Mouse (Mus musculus) liver, embryonic 14.5 days (tissue): ENCODE data around the gene Txlng.

ENCODE experiments used
- CTCF ChIP-seq: IDR thresholded peaks from 2 replicates; pipeline ENCODE4 v1.5.1; 2016; ENCODE audit warnings: antibody characterized with exemption, low read depth, control low read depth
- EP300 ChIP-seq: IDR thresholded peaks from 2 replicates; pipeline ENCODE4 v1.6.1; 2016; ENCODE audit warnings: antibody characterized with exemption, low read depth

DNA sequence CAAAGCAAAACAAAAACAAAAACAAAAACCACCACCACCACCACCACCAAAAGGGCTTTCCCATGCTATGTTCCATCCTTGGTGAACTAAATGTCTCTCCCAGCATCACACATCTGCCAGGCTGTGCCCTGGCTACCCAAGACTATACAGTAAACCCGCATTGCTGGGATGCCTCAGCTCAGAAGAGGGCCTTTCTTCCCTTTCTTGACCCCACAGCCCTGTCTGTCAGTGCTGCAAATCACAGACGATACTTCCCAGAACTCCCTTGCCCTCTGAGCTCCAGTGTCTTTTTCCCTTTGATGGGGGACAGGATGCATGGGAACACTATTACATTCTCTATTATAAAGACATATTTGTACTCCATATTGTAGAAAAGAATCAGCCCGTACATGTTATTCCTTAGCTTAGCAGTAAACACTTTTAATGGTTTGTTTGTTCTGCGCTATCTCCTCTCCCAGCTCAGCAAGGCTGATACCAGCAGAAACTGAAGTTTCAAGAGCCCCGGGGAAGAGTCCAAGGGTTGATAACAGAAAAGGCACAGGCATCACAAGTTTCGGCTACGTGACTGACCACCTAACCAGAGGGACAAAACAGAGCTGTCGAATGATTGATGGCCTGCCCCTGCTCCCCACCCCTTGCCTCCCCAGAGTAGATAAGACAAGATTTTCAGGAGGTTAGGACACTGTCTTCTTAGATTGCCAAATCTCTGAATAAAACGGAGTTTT lies 80.4 kb downstream of the Txlng start:
- TF ChIP-seq EP300 (no peak), CTCF (no peak)
